Mouse (Mus musculus) mouse embryonic stem cell (cell line): ENCODE data around the gene Sema4f.

ENCODE experiments used
- in situ Hi-C, 2 experiments: fragments of 300-500 bp; cut with MboI; formaldehyde crosslinking; loops; 1 replicate in 1 of 2; 3 replicates in 1 of 2; pipeline ENCODE4 v1.14.3; 2019 to 2020; ENCODE audit warnings: low sequenced_read_pairs in 2 of 2, low pct_unique_long_range_greater_than_20kb in 1 of 2, mixed read lengths in 1 of 2; ENCODE audit not compliant: unreplicated experiment in 1 of 2

Sema4f gene

GRCm38 (mm10) chr6:82885441-82885840 lies 54.1 kb downstream of the Sema4f start:
- in situ Hi-C loops: loop anchor here in 1 of 2 experiments (10.0 kb wide), 1 partner anchor 151 kb away; no protein-coding TSS in a partner anchor

GRCm38 (mm10) chr6:82884570-82884969 lies 55.0 kb downstream of the Sema4f start:
- in situ Hi-C loops: loop anchor here in 1 of 2 experiments (10.0 kb wide), 1 partner anchor 150 kb away; no protein-coding TSS in a partner anchor

- in situ Hi-C loops: loop anchor here in 1 of 2 experiments (10.0 kb wide), 1 partner anchor 147 kb away; no protein-coding TSS in a partner anchor
Measured at GRCm38 (mm10) chr6:82881485-82882096, 58.0 kb downstream of the Sema4f start.

- in situ Hi-C loops: loop anchor here in 1 of 2 experiments (10.0 kb wide), 1 partner anchor 146 kb away; no protein-coding TSS in a partner anchor
Measured at GRCm38 (mm10) chr6:82880807-82881206, 58.8 kb downstream of the Sema4f start.

- in situ Hi-C loops: loop anchor here in 1 of 2 experiments (10.0 kb wide), 1 partner anchor 145 kb away; no protein-coding TSS in a partner anchor
Measured at GRCm38 (mm10) chr6:82879463-82880089, 60.0 kb downstream of the Sema4f start.

- in situ Hi-C loops: no loop called here
Measured at GRCm38 (mm10) chr6:82875509-82875935, 64.0 kb downstream of the Sema4f start.

GRCm38 (mm10) chr6:82872332-82872707 lies 67.2 kb downstream of the Sema4f start:
- in situ Hi-C loops: no loop called here

- in situ Hi-C loops: no loop called here
Measured at GRCm38 (mm10) chr6:82871632-82872331, 67.8 kb downstream of the Sema4f start.

GRCm38 (mm10) chr6:82868476-82868875 lies 71.1 kb downstream of the Sema4f start:
- in situ Hi-C loops: no loop called here

- in situ Hi-C loops: no loop called here
Measured at GRCm38 (mm10) chr6:82863380-82863874, 76.1 kb downstream of the Sema4f start.

GRCm38 (mm10) chr6:82862475-82862874 lies 77.1 kb downstream of the Sema4f start:
- in situ Hi-C loops: no loop called here

- in situ Hi-C loops: no loop called here
Measured at GRCm38 (mm10) chr6:82862042-82862441, 77.5 kb downstream of the Sema4f start.
